Mouse (Mus musculus) heart, postnatal 10 days (tissue): ENCODE data around the gene Crbn. TPM values are rescaled to one million over a fixed set of nuclear protein-coding genes. Genes with fewer than 3 reads are reported as not detected.

Source experiments
- DNase-seq, 2 experiments: peaks; one replicate each; pipeline ENCODE4 v3.0.0; 2021
- intact Hi-C: fragments of 180-260 bp; cut with DNase I; formaldehyde crosslinking; loops from one replicate; pipeline ENCODE4 v1.15.1; 2025
- total RNA-seq, 2 experiments: library from RNA; stranded (reverse); gene quantifications; 2 replicates each; pipeline ENCODE4 v1.2.3; 2021

Crbn gene
- total RNA-seq, result 10 to 100 TPM; 35.7 to 37.4 TPM

- peak; percentile 92 to 95 for DNase-seq
- intact Hi-C loops, result loop anchor here (2.0 to 5.0 kb wide), 3 partner anchors 32 to 1258 kb away; partner anchors contain the start of gene Trnt1
Measured at GRCm38 (mm10) chr6:106799333-106800226, at the start of gene Crbn. Crbn (minus strand) TSS chr6:106800077.

GRCm38 (mm10) chr6:106840181-106840580 is 40.3 kb upstream of the Crbn start:
- DNase-seq, result no peak
- intact Hi-C loops, result no loop called here

- intact Hi-C loops, result no loop called here
- no peak for DNase-seq
Measured at GRCm38 (mm10) chr6:106838053-106838452, 38.2 kb upstream of the Crbn start.

GRCm38 (mm10) chr6:106835316-106835715 is 35.4 kb upstream of the Crbn start:
- intact Hi-C loops, result no loop called here
- DNase-seq, result no peak

- no peak for DNase-seq
- intact Hi-C loops, result no loop called here
Measured at GRCm38 (mm10) chr6:106822329-106822728, 22.5 kb upstream of the Crbn start.

- DNase-seq, result peak; percentile 24
- intact Hi-C loops, result no loop called here
Measured at GRCm38 (mm10) chr6:106820566-106820965, 20.7 kb upstream of the Crbn start.

- intact Hi-C loops, result no loop called here
- no peak for DNase-seq
Measured at GRCm38 (mm10) chr6:106819906-106820305, 20.0 kb upstream of the Crbn start.

- intact Hi-C loops, result no loop called here
- no peak for DNase-seq
Measured at GRCm38 (mm10) chr6:106819246-106819645, 19.4 kb upstream of the Crbn start.

- no peak for DNase-seq
- intact Hi-C loops, result no loop called here
Measured at GRCm38 (mm10) chr6:106810686-106811085, 10.8 kb upstream of the Crbn start.

- intact Hi-C loops, result no loop called here
- DNase-seq, result no peak
Measured at GRCm38 (mm10) chr6:106809161-106809560, 9.3 kb upstream of the Crbn start.

- peak; percentile 10 to 34 for DNase-seq
- intact Hi-C loops, result loop anchor here (5.0 kb wide), 2 partner anchors 38 to 1252 kb away; partner anchors contain the start of gene Trnt1
Measured at GRCm38 (mm10) chr6:106804904-106805303, 5.0 kb upstream of the Crbn start.

GRCm38 (mm10) chr6:106800227-106800557 is 315 bp upstream of the Crbn start:
- DNase-seq, result no peak
- intact Hi-C loops, result loop anchor here (2.0 to 5.0 kb wide), 3 partner anchors 33 to 1257 kb away; partner anchors contain the start of gene Trnt1

- DNase-seq, result no peak
- intact Hi-C loops, result no loop called here
Measured at GRCm38 (mm10) chr6:106794094-106794814, 5.6 kb downstream of the Crbn start.

- no peak for DNase-seq
- intact Hi-C loops, result no loop called here
Measured at GRCm38 (mm10) chr6:106793621-106794020, 6.3 kb downstream of the Crbn start.

GRCm38 (mm10) chr6:106793088-106793487 is 6.8 kb downstream of the Crbn start:
- intact Hi-C loops, result no loop called here
- DNase-seq, result no peak

- DNase-seq, result no peak
- intact Hi-C loops, result no loop called here
Measured at GRCm38 (mm10) chr6:106792486-106792885, 7.4 kb downstream of the Crbn start.

- intact Hi-C loops, result no loop called here
- no peak for DNase-seq
Measured at GRCm38 (mm10) chr6:106791429-106791828, 8.4 kb downstream of the Crbn start.

- intact Hi-C loops, result no loop called here
- no peak for DNase-seq
Measured at GRCm38 (mm10) chr6:106787138-106787537, 12.7 kb downstream of the Crbn start.

- intact Hi-C loops, result no loop called here
- no peak for DNase-seq
Measured at GRCm38 (mm10) chr6:106770046-106770445, 29.8 kb downstream of the Crbn start.

GRCm38 (mm10) chr6:106769290-106769866 is 30.5 kb downstream of the Crbn start:
- no peak for DNase-seq
- intact Hi-C loops, result loop anchor here (5.0 kb wide), 1 partner anchor 33 kb away; the partner anchor contains the start of gene Crbn

- DNase-seq, result peak; percentile 98 to 99
- intact Hi-C loops, result loop anchor here (5.0 kb wide), 1 partner anchor 34 kb away; the partner anchor contains the start of gene Crbn
Measured at GRCm38 (mm10) chr6:106768640-106769289, 31.1 kb downstream of the Crbn start, which contains the start of gene Trnt1. Trnt1 (plus strand) TSS chr6:106769120.
